Mouse (Mus musculus): ENCODE data around the gene Rcl1. TPM values are rescaled to one million over a fixed set of nuclear protein-coding genes. Genes with fewer than 3 reads are reported as not detected.

Gene Rcl1
- polyA plus RNA-seq, 1 experiment = 19.1 TPM

GRCm38 (mm10) chr19:29140933-29141332 lies 39.8 kb downstream of the Rcl1 start:
- peaks cover 27% of the 10 kb centered on the region for H3K36me3 ChIP-seq (ENCODE audit: control insufficient read depth, insufficient read depth)

GRCm38 (mm10) chr19:29142307-29142706 lies 41.1 kb downstream of the Rcl1 start:
- no peak overlapping the region for H3ac ChIP-seq (ENCODE audit: control insufficient read depth, insufficient read length)
- H3K4me3 ChIP-seq = no peak overlapping the region
- TF ChIP-seq USF1 (IDR thresholded peaks at IDR 0.05; ENCODE audit: low read depth) (no peak), E2F4 (IDR thresholded peaks at IDR 0.05; ENCODE audit: insufficient read depth) (no peak), MYOG (IDR thresholded peaks at IDR 0.05; ENCODE audit: control insufficient read depth in 1 of 3, insufficient read depth in 1 of 3, insufficient read length in 2 of 3, low read depth in 2 of 3) (no peak), CEBPB (IDR thresholded peaks at IDR 0.05; ENCODE audit: insufficient read depth, poor library complexity, severe bottlenecking) (no peak), POLR2AphosphoS2 (IDR thresholded peaks at IDR 0.05; ENCODE audit: insufficient read length, low read depth) (no peak), SRF (IDR thresholded peaks at IDR 0.05; ENCODE audit: control insufficient read depth, insufficient read length, low read depth) (no peak), MYOD1 (IDR thresholded peaks at IDR 0.05; ENCODE audit: control insufficient read depth in 1 of 3, insufficient read length in 2 of 3, low read depth in 2 of 3) (no peak), TCF3 (IDR thresholded peaks at IDR 0.05; ENCODE audit: insufficient read length, low read depth) (no peak), MAX (IDR thresholded peaks at IDR 0.05; ENCODE audit: low read depth) (no peak), REST (IDR thresholded peaks at IDR 0.05; ENCODE audit: insufficient read depth, insufficient read length) (no peak)
- peaks cover 22% of the 10 kb centered on the region for H3K36me3 ChIP-seq (ENCODE audit: control insufficient read depth, insufficient read depth)
- H3K4me2 ChIP-seq (ENCODE audit: low read depth) = no peak overlapping the region
- H3K79me2 ChIP-seq (ENCODE audit: control insufficient read depth, insufficient read depth) = no peaks in the 10 kb centered on the region
- no peaks in the 10 kb centered on the region for H3K27me3 ChIP-seq (ENCODE audit: control insufficient read depth, insufficient read depth, insufficient read length)

More at GRCm38 (mm10) chr19:29140933-29141332, 39.8 kb downstream of the Rcl1 start:
- Histone ChIP-seq H3K79me2 (ENCODE audit: control insufficient read depth, insufficient read depth) (no peaks in the 10 kb centered on the region), H3K4me2 (ENCODE audit: low read depth) (no peak overlapping the region), H3ac (ENCODE audit: control insufficient read depth, insufficient read length) (no peak overlapping the region), H3K4me3 (no peak overlapping the region), H3K27me3 (ENCODE audit: control insufficient read depth, insufficient read depth, insufficient read length) (no peaks in the 10 kb centered on the region)
- TF ChIP-seq TCF3 (IDR thresholded peaks at IDR 0.05; ENCODE audit: insufficient read length, low read depth) = no peak
- no peak for TF ChIP-seq SRF (IDR thresholded peaks at IDR 0.05; ENCODE audit: control insufficient read depth, insufficient read length, low read depth)
- no peak for TF ChIP-seq MAX (IDR thresholded peaks at IDR 0.05; ENCODE audit: low read depth)
- TF ChIP-seq E2F4 (IDR thresholded peaks at IDR 0.05; ENCODE audit: insufficient read depth) = no peak
- no peak for TF ChIP-seq MYOD1 (IDR thresholded peaks at IDR 0.05; ENCODE audit: control insufficient read depth in 1 of 3, insufficient read length in 2 of 3, low read depth in 2 of 3)

GRCm38 (mm10) chr19:29145421-29145820 lies 44.2 kb downstream of the Rcl1 start:
- Histone ChIP-seq H3K79me2 (ENCODE audit: control insufficient read depth, insufficient read depth) (no peaks in the 10 kb centered on the region), H3K36me3 (ENCODE audit: control insufficient read depth, insufficient read depth) (peaks cover 12% of the 10 kb centered on the region)
- TF ChIP-seq E2F4 (IDR thresholded peaks at IDR 0.05; ENCODE audit: insufficient read depth) (no peak), USF1 (IDR thresholded peaks at IDR 0.05; ENCODE audit: low read depth) (no peak), TCF12 (IDR thresholded peaks at IDR 0.05; ENCODE audit: insufficient read depth, poor library complexity, severe bottlenecking) (no peak), MAX (IDR thresholded peaks at IDR 0.05; ENCODE audit: low read depth) (no peak), SRF (IDR thresholded peaks at IDR 0.05; ENCODE audit: control insufficient read depth, insufficient read length, low read depth) (no peak), MYOD1 (IDR thresholded peaks at IDR 0.05; ENCODE audit: control insufficient read depth in 1 of 3, insufficient read length in 2 of 3, low read depth in 2 of 3) (no peak), CEBPB (IDR thresholded peaks at IDR 0.05; ENCODE audit: insufficient read depth, poor library complexity, severe bottlenecking) (no peak), REST (IDR thresholded peaks at IDR 0.05; ENCODE audit: insufficient read depth, insufficient read length) (no peak)

GRCm38 (mm10) chr19:29146820-29147219 lies 45.6 kb downstream of the Rcl1 start:
- Histone ChIP-seq H3K4me2 (ENCODE audit: low read depth) (no peak overlapping the region), H3K36me3 (ENCODE audit: control insufficient read depth, insufficient read depth) (peaks cover 9% of the 10 kb centered on the region), H3K27me3 (ENCODE audit: control insufficient read depth, insufficient read depth, insufficient read length) (no peaks in the 10 kb centered on the region), H3K79me2 (ENCODE audit: control insufficient read depth, insufficient read depth) (no peaks in the 10 kb centered on the region), H3K4me3 (no peak overlapping the region), H3ac (ENCODE audit: control insufficient read depth, insufficient read length) (no peak overlapping the region)
- TF ChIP-seq E2F4 (IDR thresholded peaks at IDR 0.05; ENCODE audit: insufficient read depth) = no peak
- TF ChIP-seq SRF (IDR thresholded peaks at IDR 0.05; ENCODE audit: control insufficient read depth, insufficient read length, low read depth) = no peak
- no peak for TF ChIP-seq TCF3 (IDR thresholded peaks at IDR 0.05; ENCODE audit: insufficient read length, low read depth)
- no peak for TF ChIP-seq POLR2A (IDR thresholded peaks at IDR 0.05; ENCODE audit: insufficient read length, low read depth)
- TF ChIP-seq POLR2AphosphoS2 (IDR thresholded peaks at IDR 0.05; ENCODE audit: insufficient read length, low read depth) = no peak
- TF ChIP-seq MYOD1 (IDR thresholded peaks at IDR 0.05; ENCODE audit: control insufficient read depth in 1 of 3, insufficient read length in 2 of 3, low read depth in 2 of 3) = no peak
- no peak for TF ChIP-seq MAX (IDR thresholded peaks at IDR 0.05; ENCODE audit: low read depth)
- no peak for TF ChIP-seq TCF12 (IDR thresholded peaks at IDR 0.05; ENCODE audit: insufficient read depth, poor library complexity, severe bottlenecking)
- TF ChIP-seq CEBPB (IDR thresholded peaks at IDR 0.05; ENCODE audit: insufficient read depth, poor library complexity, severe bottlenecking) = no peak
- no peak for TF ChIP-seq USF1 (IDR thresholded peaks at IDR 0.05; ENCODE audit: low read depth)
- no peak for TF ChIP-seq MYOG (IDR thresholded peaks at IDR 0.05; ENCODE audit: control insufficient read depth in 1 of 3, insufficient read depth in 1 of 3, insufficient read length in 2 of 3, low read depth in 2 of 3)
- no peak for TF ChIP-seq REST (IDR thresholded peaks at IDR 0.05; ENCODE audit: insufficient read depth, insufficient read length)

More at GRCm38 (mm10) chr19:29145421-29145820, 44.2 kb downstream of the Rcl1 start:
- Histone ChIP-seq H3K4me2 (ENCODE audit: low read depth) (no peak overlapping the region), H3K27me3 (ENCODE audit: control insufficient read depth, insufficient read depth, insufficient read length) (no peaks in the 10 kb centered on the region), H3ac (ENCODE audit: control insufficient read depth, insufficient read length) (no peak overlapping the region), H3K4me3 (no peak overlapping the region)

GRCm38 (mm10) chr19:29149583-29149982 lies 48.4 kb downstream of the Rcl1 start:
- no peaks in the 10 kb centered on the region for H3K79me2 ChIP-seq (ENCODE audit: control insufficient read depth, insufficient read depth)
- no peaks in the 10 kb centered on the region for H3K27me3 ChIP-seq (ENCODE audit: control insufficient read depth, insufficient read depth, insufficient read length)
- peak overlapping the region; percentile 7 for H3K4me2 ChIP-seq (ENCODE audit: low read depth)
- H3ac ChIP-seq (ENCODE audit: control insufficient read depth, insufficient read length) = no peak overlapping the region
- H3K36me3 ChIP-seq (ENCODE audit: control insufficient read depth, insufficient read depth) = peaks cover 4% of the 10 kb centered on the region
- no peak overlapping the region for H3K4me3 ChIP-seq
- TF ChIP-seq REST (IDR thresholded peaks at IDR 0.05; ENCODE audit: insufficient read depth, insufficient read length) = no peak
- no peak for TF ChIP-seq MYOG (IDR thresholded peaks at IDR 0.05; ENCODE audit: control insufficient read depth in 1 of 3, insufficient read depth in 1 of 3, insufficient read length in 2 of 3, low read depth in 2 of 3)
- TF ChIP-seq POLR2AphosphoS2 (IDR thresholded peaks at IDR 0.05; ENCODE audit: insufficient read length, low read depth) = no peak
- no peak for TF ChIP-seq MAX (IDR thresholded peaks at IDR 0.05; ENCODE audit: low read depth)
- no peak for TF ChIP-seq TCF3 (IDR thresholded peaks at IDR 0.05; ENCODE audit: insufficient read length, low read depth)
- no peak for TF ChIP-seq TCF12 (IDR thresholded peaks at IDR 0.05; ENCODE audit: insufficient read depth, poor library complexity, severe bottlenecking)
- TF ChIP-seq USF1 (IDR thresholded peaks at IDR 0.05; ENCODE audit: low read depth) = no peak
- TF ChIP-seq E2F4 (IDR thresholded peaks at IDR 0.05; ENCODE audit: insufficient read depth) = no peak
- no peak for TF ChIP-seq CEBPB (IDR thresholded peaks at IDR 0.05; ENCODE audit: insufficient read depth, poor library complexity, severe bottlenecking)
- no peak for TF ChIP-seq MYOD1 (IDR thresholded peaks at IDR 0.05; ENCODE audit: control insufficient read depth in 1 of 3, insufficient read length in 2 of 3, low read depth in 2 of 3)
- TF ChIP-seq SRF (IDR thresholded peaks at IDR 0.05; ENCODE audit: control insufficient read depth, insufficient read length, low read depth) = no peak
- no peak for TF ChIP-seq POLR2A (IDR thresholded peaks at IDR 0.05; ENCODE audit: insufficient read length, low read depth)

Measured in myocyte (in vitro differentiated cells).